Mouse (Mus musculus) c-Kit-positive CD71-positive TER-119-positive erythroid progenitor cells, embryonic 14.5 days (primary cell): ENCODE results near the gene Fbxo4.

Experiments used
- DNase-seq: peaks from one replicate; pipeline ENCODE4 v3.0.0-alpha.2; 2013; ENCODE audit warnings: low spot score

Fbxo4 gene

DNA sequence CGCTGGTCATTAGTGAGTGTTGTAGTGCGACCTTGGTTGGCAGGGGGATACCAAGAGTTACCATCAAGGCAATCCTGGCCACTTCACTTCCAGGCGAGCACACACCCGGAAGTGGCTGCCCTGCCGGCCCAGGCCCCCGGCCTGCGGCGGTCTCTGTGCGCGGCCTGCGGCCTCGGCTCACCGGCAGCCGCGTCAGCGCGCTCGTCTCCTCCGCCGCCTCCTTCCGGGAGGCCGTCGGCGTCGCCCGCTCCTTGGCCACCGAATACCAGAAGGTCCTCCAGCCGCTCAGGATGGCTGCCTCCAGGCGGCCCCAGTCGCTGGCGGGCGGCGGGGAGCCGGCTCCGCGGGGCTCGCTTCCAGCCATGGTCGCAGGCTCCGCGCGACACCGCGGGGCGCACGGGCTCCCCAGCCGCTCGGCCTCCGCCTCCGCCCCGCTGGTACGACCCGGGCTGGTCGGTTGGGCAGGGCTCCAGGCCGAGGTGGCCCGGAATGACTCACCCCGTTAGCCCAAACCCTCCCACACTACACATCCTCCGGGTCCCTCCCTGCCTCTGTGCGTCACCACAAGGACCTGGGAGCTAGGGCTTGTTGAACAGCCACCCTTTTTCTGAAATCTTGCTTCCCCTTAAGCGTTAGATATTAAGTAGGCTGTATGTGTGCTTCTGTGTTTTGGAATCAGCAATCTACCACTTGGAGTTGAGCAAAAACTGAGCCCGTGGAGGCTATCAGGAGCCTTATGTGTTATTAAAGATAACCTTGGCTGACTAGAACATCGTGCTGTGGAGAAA lies at the start of gene Fbxo4:
Gene Fbxo4 (minus strand): TSS at position 513 of the 788 bp plus-strand sequence.
- peak; percentile 69 for DNase-seq

GRCm38 (mm10) chr15:4028960-4029359 lies 49.6 kb upstream of the Fbxo4 start:
- no peak for DNase-seq

DNA sequence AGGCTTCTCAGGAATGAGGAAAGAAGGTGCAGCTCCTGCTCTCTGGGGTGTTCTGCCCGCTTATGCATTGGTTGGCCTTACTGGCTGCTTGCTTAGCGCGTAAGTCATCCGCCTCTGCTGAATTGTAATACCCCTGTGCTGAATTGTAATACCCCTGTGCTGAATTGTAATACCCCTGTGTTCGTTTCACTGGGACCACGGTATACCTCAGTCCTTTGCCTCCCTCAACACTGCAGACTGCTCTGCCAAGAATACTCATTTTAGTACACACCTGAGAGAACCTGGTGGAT lies 49.0 kb upstream of the Fbxo4 start:
- DNase-seq: no peak

- DNase-seq: no peak
These were observed 48.5 kb upstream of the Fbxo4 start for GRCm38 (mm10) chr15:4027671-4028410.

DNA sequence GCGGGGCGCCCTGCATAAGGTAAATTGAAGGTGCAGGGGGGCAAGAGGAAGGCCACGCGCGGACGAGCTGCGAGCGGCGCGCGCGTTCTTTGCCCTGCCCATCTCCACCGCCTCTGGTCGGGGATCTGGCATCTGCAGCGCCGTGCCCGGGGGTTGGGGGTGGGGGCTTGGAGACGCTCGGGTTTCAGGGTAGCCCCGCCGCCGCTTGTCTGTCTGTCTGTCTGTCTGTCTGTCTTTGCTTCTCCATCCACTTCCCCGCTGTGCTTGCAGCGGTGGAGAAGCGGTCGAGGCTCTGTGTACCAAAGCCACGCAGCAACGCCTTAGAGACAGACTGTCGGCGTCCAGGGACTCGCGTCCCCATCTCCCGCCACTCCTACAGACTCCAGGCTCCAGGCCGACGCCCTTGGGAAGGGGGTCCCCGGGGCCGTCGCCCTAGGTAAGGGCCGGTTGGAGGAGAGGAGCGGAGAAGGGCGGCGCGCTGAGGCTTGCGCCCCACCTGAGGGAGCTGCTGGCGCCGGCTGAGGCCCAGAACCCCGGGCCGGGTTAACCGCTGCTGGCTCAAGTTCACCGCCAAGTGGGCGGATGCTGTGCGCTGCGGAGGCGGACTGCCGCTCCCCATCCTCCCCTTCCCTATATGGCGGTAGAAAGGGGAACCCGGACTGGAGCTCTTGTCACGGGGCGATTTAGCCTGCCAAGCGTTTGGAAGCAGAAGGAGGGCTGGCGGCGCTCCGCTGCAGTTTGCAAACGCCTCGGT lies 47.6 kb upstream of the Fbxo4 start:
- peak; percentile 47 for DNase-seq

DNA sequence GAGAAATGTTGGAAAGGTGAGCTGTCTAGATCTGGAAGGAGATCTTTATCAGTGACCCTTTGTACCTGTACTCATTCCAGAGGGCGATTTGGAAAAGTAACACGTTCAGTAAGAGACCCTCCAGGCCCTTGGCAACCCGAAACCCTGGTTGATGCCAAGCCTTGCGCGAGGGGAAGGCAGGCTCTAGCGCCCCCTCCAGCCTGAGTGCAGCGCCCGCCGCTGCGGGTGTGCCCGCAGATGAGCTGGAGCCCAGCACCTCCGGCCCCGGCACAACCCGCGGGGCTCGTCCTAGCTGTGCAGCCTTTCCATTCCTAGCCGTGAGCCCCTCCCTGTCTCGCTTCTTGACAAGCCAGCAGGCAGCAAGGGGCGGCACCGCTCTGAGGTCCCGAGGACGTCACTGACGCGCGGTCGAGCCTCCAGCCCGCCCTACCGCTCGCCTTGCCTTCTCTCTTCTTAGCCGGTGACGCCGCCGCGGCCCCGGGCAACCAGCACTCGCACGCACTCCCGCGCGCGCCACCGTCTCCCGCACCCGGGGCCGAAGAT lies 46.9 kb upstream of the Fbxo4 start, which contains the start of gene Oxct1:
Gene Oxct1 (plus strand): TSS at position 153 of the 543 bp plus-strand sequence.
- DNase-seq: peak; percentile 74

GRCm38 (mm10) chr15:4025508-4025904 lies 46.1 kb upstream of the Fbxo4 start:
- no peak for DNase-seq

DNA sequence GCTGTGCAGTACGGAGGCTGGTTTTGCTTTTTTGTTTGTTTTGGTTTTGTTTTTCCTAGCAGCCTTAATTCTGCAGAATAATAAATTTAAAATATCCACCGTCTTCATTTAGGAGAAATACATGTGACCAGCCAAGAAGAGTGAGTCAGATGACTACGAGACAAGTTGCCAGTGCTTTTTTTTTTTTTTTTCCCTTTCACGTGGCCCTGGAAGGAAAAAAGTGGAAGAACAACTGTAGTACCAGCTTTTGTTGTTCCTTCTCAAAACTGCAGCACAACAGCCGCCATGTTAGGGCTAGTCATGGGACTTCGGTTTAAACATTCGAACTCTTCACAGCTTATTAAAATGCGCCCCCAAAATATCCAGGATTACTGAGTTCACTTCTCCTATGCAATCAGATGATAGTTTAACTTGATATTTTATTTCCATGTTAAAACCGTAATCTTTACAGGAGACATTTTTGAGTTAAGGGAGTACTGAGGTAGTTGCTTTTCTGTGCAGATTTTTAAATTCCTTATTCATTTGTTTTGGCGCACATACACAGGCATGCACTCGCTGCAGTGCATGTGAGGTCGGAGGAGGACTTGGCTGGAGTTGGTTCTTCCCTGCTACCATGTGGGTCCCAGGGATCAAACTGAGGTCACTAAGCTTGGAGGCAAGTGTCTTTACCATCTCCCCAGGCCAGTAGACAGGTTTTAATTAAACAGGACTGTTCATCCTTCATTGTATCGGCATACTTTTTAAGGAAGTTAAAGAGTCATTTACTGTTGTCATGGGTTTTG lies 45.5 kb upstream of the Fbxo4 start:
- DNase-seq: no peak

DNA sequence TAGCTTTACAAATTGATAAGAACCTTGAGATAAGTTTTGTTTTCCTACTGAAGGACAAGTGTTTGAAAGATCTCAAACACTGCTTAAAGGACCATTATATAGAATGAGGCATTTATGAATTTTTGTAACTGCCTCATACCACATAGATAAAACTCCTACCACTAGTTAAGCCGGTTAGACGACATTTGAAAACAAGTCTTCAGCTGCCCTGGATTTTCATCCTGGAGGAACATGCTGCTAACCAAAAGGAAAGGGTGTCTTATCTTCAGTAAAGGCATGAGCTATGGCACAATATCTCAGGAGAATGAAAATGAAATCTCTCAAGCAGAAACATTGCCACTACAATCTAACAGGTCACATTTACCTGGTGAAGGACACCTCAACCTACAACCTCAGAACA lies 44.4 kb upstream of the Fbxo4 start:
- DNase-seq: no peak

DNA sequence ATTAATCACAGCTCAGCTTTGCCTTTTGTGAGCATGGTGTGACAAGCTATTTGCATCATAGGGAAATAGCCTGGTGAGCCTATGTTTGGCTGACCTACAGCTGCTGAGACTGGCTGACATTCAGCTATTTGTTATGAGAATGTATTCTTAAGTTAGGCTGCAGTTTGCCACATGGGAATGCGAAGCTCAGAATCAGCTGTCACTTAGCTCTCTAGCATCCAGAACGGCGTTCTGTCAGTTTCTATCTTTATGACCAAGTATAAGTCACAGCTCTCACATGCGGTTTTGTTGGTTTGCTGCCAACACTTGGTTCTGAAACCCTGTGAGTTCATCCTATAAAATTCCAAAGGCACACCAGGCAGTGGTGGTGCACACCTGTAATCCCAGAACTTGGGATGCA lies 41.3 kb upstream of the Fbxo4 start:
- DNase-seq: no peak

- DNase-seq: no peak
These were observed 34.5 kb upstream of the Fbxo4 start for GRCm38 (mm10) chr15:4013873-4014272.

- DNase-seq: no peak
These were observed 21.2 kb upstream of the Fbxo4 start for GRCm38 (mm10) chr15:4000536-4000935.

- DNase-seq: no peak
These were observed 19.8 kb upstream of the Fbxo4 start for GRCm38 (mm10) chr15:3999144-3999543.

GRCm38 (mm10) chr15:3996267-3997010 lies 17.1 kb upstream of the Fbxo4 start:
- peak; percentile 43 for DNase-seq

- DNase-seq: peak; percentile 98
These were observed 16.3 kb upstream of the Fbxo4 start, which contains the start of gene AW549877 for GRCm38 (mm10) chr15:3995448-3996266. AW549877 (minus strand) TSS chr15:3995744.

GRCm38 (mm10) chr15:3994852-3995447 lies 15.6 kb upstream of the Fbxo4 start:
- DNase-seq: peak; percentile 23

GRCm38 (mm10) chr15:3987981-3988380 lies 8.6 kb upstream of the Fbxo4 start:
- peak; percentile 54 for DNase-seq

DNA sequence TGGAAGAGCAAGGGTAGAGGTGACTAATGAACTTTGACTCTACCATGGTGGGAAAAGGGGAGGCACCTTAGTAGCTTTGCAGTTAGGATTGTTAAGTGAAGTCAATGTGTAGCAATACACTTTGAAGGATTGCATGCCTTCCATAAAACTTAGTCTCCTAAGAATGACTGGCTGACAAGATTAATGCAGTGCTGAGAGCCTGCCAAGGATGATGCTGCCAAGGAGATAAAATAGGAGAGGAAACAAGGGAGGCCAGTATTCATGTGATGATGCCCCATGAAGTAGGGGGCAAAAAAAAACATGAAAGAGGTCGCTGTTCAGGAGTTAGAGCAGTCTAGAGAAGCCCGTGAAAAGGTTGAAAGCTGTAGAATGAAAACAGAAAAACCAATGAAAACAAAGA lies 5.5 kb upstream of the Fbxo4 start:
- DNase-seq: no peak

GRCm38 (mm10) chr15:3982732-3983131 lies 3.4 kb upstream of the Fbxo4 start:
- DNase-seq: no peak

- no peak for DNase-seq
These were observed 498 bp upstream of the Fbxo4 start for GRCm38 (mm10) chr15:3979871-3980270.
